Mouse (Mus musculus) E14TG2a.4 (cell line): ENCODE data around the gene Atp9a.

ENCODE experiments used
- H3K27me3 ChIP-seq: 2 replicates; pipeline ENCODE4 v1.6.1; 2014; ENCODE audit warnings: low read length, control low read depth; ENCODE audit not compliant: insufficient read depth
- H3K36me3 ChIP-seq: 2 replicates; pipeline ENCODE4 v1.6.1; 2014; ENCODE audit warnings: low read length, control low read depth; ENCODE audit not compliant: insufficient read depth
- H3K4me1 ChIP-seq: replicated peaks from 2 replicates; pipeline ENCODE4 v1.6.1; 2014; ENCODE audit warnings: low read depth, low read length, control low read depth
- H3K4me3 ChIP-seq: replicated peaks from 2 replicates; pipeline ENCODE4 v1.5.1; 2014; ENCODE audit warnings: mild to moderate bottlenecking, low read length
- H3K9me3 ChIP-seq: 2 replicates; pipeline ENCODE4 v1.6.1; 2014; ENCODE audit warnings: low read length, control low read depth
- CTCF ChIP-seq: conservative IDR thresholded peaks from 2 replicates; pipeline ENCODE4 v1.5.1; 2014; ENCODE audit warnings: low read length
- NANOG ChIP-seq: IDR thresholded peaks from 2 replicates; pipeline ENCODE4 v1.6.1; 2014; ENCODE audit warnings: borderline replicate concordance, low read length, mixed read lengths
- POU5F1 ChIP-seq: IDR thresholded peaks from 2 replicates; pipeline ENCODE4 v1.6.1; 2014; ENCODE audit warnings: low read length, borderline replicate concordance

Atp9a gene

GRCm38 (mm10) chr2:168729736-168730135 is 12.5 kb downstream of the Atp9a start:
- no peaks in the 10 kb centered on the region for H3K36me3 ChIP-seq
- no peak overlapping the region for H3K4me3 ChIP-seq
- H3K4me1 ChIP-seq, result peaks cover 42% of the 10 kb centered on the region
- TF ChIP-seq NANOG (no peak), CTCF (peak; percentile 27; the same call in 1 of the 2 replicates)
- peaks cover 19% of the 10 kb centered on the region for H3K9me3 ChIP-seq
- H3K27me3 ChIP-seq, result no peaks in the 10 kb centered on the region

GRCm38 (mm10) chr2:168728045-168728444 is 14.2 kb downstream of the Atp9a start:
- no peaks in the 10 kb centered on the region for H3K36me3 ChIP-seq
- TF ChIP-seq POU5F1 (no peak), CTCF (no peak), NANOG (no peak)
- H3K27me3 ChIP-seq, result no peaks in the 10 kb centered on the region

DNA sequence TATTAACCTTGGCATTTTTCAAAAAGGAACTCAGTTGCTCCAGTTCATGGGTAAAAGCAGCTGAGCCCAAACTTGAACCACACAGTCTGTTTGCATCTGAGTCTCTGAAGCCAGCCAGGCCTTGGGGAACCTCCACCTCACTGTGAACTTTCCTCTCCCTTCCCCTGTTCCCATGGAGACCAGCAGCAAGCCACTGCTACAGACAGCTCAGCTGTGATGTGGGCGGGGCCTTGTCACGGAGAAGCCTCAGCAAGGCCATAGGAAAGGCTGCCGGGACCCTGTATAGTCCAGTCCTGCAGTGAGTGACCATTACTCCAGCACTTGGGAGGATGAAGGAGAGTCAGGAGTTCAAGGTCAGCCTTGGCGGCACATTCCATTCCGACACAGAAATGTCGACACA is 16.2 kb downstream of the Atp9a start:
- Histone ChIP-seq H3K27me3 (no peaks in the 10 kb centered on the region), H3K36me3 (no peaks in the 10 kb centered on the region), H3K4me3 (no peak overlapping the region), H3K9me3 (peaks cover 31% of the 10 kb centered on the region), H3K4me1 (peaks cover 30% of the 10 kb centered on the region)
- TF ChIP-seq POU5F1 (no peak), NANOG (no peak), CTCF (no peak)

More at GRCm38 (mm10) chr2:168728045-168728444, 14.2 kb downstream of the Atp9a start:
- H3K4me3 ChIP-seq, result no peak overlapping the region
- peaks cover 31% of the 10 kb centered on the region for H3K9me3 ChIP-seq
- H3K4me1 ChIP-seq, result peaks cover 29% of the 10 kb centered on the region

DNA sequence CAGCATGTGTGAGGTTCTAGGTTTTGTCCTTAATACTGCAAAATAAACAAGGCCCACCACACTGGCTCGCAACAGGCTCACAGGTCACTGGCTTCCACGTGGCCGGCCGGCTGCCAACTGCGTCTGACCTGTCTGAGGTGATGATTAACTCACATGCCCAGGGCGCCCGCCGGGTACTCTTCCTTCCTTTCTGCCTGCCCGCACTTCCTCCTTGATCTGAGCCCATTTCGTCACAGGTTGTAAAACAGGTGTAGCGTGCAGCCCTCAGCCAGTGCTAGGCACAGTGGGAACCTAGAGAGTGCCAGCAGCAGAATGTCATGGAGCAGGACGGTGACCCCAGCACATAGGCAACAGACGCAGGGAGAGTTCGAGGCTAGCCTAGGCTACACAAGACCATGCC is 20.9 kb downstream of the Atp9a start:
- H3K9me3 ChIP-seq, result peaks cover 28% of the 10 kb centered on the region
- H3K4me1 ChIP-seq, result peaks cover 34% of the 10 kb centered on the region
- TF ChIP-seq NANOG, result no peak
- TF ChIP-seq POU5F1, result no peak
- no peak for TF ChIP-seq CTCF
- H3K27me3 ChIP-seq, result no peaks in the 10 kb centered on the region
- no peaks in the 10 kb centered on the region for H3K36me3 ChIP-seq
- H3K4me3 ChIP-seq, result no peak overlapping the region

- Histone ChIP-seq H3K9me3 (peaks cover 12% of the 10 kb centered on the region), H3K27me3 (no peaks in the 10 kb centered on the region), H3K4me3 (no peak overlapping the region), H3K4me1 (peaks cover 39% of the 10 kb centered on the region), H3K36me3 (no peaks in the 10 kb centered on the region)
- TF ChIP-seq POU5F1 (no peak), CTCF (peak; percentile 67), NANOG (no peak)
Measured at GRCm38 (mm10) chr2:168719742-168720141, 22.5 kb downstream of the Atp9a start.

DNA sequence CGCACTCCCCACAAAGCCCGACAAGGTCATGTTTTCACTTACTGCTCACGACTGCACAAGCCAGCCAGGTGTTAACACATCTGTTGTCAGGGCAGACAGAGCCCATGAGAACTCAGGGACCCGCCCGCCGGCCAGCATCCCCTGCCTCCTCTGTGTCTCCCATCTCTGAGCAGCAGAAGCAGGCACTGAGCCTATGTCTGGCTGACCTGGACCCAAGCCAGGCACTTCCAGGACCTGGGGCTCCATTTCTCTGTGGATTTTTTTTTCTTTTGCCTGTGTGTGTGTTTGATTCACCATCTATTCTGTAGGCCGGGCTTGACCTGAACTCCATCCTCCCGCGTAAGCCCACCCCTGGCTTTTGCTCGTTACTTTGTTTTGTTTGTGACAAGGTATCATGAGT is 23.5 kb downstream of the Atp9a start:
- H3K4me3 ChIP-seq, result no peak overlapping the region
- peaks cover 48% of the 10 kb centered on the region for H3K4me1 ChIP-seq
- TF ChIP-seq NANOG (no peak), CTCF (no peak), POU5F1 (no peak)
- no peaks in the 10 kb centered on the region for H3K27me3 ChIP-seq
- no peaks in the 10 kb centered on the region for H3K36me3 ChIP-seq
- peaks cover 2% of the 10 kb centered on the region for H3K9me3 ChIP-seq

GRCm38 (mm10) chr2:168718267-168718666 is 23.9 kb downstream of the Atp9a start:
- H3K36me3 ChIP-seq, result no peaks in the 10 kb centered on the region
- no peak overlapping the region for H3K4me3 ChIP-seq
- no peaks in the 10 kb centered on the region for H3K27me3 ChIP-seq
- TF ChIP-seq POU5F1, result no peak
- TF ChIP-seq NANOG, result no peak
- no peak for TF ChIP-seq CTCF
- H3K4me1 ChIP-seq, result peaks cover 50% of the 10 kb centered on the region
- H3K9me3 ChIP-seq, result no peaks in the 10 kb centered on the region

GRCm38 (mm10) chr2:168712199-168713176 is 29.7 kb downstream of the Atp9a start:
- H3K36me3 ChIP-seq, result no peaks in the 10 kb centered on the region
- no peaks in the 10 kb centered on the region for H3K27me3 ChIP-seq
- H3K4me1 ChIP-seq, result peaks cover 58% of the 10 kb centered on the region
- H3K9me3 ChIP-seq, result no peaks in the 10 kb centered on the region
- H3K4me3 ChIP-seq, result peak overlapping the region; percentile 39; the same call in 1 of the 2 replicates
- TF ChIP-seq POU5F1 (no peak), NANOG (no peak), CTCF (no peak)
